18 mouse cellular contexts compared by ENCODE assay signal in the genomic region with DNA sequence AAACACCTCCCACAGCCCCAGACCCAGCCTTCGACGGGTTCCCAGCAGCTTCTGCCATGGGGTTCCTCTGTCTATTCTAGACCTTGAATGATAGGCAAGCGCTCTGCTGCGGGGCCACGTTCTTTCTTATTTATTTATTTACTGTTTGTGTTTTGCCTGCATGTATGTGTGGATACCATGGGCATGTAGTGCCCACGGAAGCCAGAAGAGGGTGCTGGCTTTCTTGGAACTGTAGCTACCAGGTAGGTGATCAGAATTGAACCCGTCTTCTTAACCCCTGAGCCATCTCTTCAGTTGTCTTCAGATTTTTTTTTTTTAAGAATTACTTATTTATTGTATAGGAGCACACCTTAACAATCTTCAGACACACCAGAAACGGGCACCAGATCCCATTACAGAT. TPM values are rescaled to one million over a fixed set of nuclear protein-coding genes. Genes with fewer than 3 reads are reported as not detected.
DNase-seq lines count a peak whose midpoint lies in the region; ATAC-seq and TF ChIP-seq lines count a peak whose summit lies in the region.
"Had no signal": no experiment of that assay in that cellular context is flagged by ENCODE, and none has a peak within 500 bp of the region (broad histone marks: within the 10 kb centered on the region; RNA-seq: fewer than 3 reads in every experiment).

No protein-coding gene starts in this region.

- H3K9ac ChIP-seq in hindbrain, postnatal 0 days (replicated peaks; ENCODE audit: low read length), result no peak overlapping the region
- no peak overlapping the region for H3K9ac ChIP-seq in hindbrain, embryonic 12.5 days
- no peak overlapping the region for H3K9ac ChIP-seq in lung, postnatal 0 days (replicated peaks; ENCODE audit: low read depth)
- H3K9ac ChIP-seq: embryonic facial prominence, embryonic 12.5 days; forebrain, embryonic 12.5 days; limb, embryonic 12.5 days; midbrain, embryonic 12.5 days; stomach, embryonic 15.5 days had no signal

- H3K27ac ChIP-seq in hindbrain, postnatal 0 days, result no peak overlapping the region
- no peak overlapping the region for H3K27ac ChIP-seq in hindbrain, embryonic 12.5 days
- H3K27ac ChIP-seq in lung, postnatal 0 days (ENCODE audit: low read length), result no peak overlapping the region
- H3K27ac ChIP-seq: embryonic facial prominence, embryonic 12.5 days; forebrain, embryonic 12.5 days; heart, embryonic 10.5 days; limb, embryonic 12.5 days; midbrain, embryonic 12.5 days; stomach, embryonic 15.5 days had no signal

- no peak for DNase-seq in hindbrain, postnatal 0 days (ENCODE audit: low spot score)
- no peak for DNase-seq in lung, postnatal 0 days (ENCODE audit: low spot score)
- no peak for DNase-seq in lung, adult 18-20 months
- peak; percentile 43 for DNase-seq in R1 (ENCODE audit: low read depth, low spot score)
- peak; percentile 20 for DNase-seq in naive thymus-derived CD4-positive, alpha-beta T cell, adult 2 months (ENCODE audit: low read depth)
- no peak for DNase-seq in layer of hippocampus, adult 8-10 months (ENCODE audit: low spot score in 2 of 2)
- DNase-seq in gastrocnemius, adult 18-20 months (ENCODE audit: low spot score), result no peak
- DNase-seq: adrenal gland, postnatal 10 days; cerebellum, adult 11 months; cerebellum, postnatal 36 days; kidney, postnatal 10 days had no signal

- TF ChIP-seq CTCF in hindbrain, postnatal 0 days (IDR thresholded peaks at IDR 0.05; ENCODE audit: low read depth), result 0 out of 2 replicates have a peak, but pooled peaks have one; percentile 20
- peak; percentile 46 for TF ChIP-seq CTCF in lung, postnatal 0 days (IDR thresholded peaks at IDR 0.05)

- WGBS in hindbrain, postnatal 0 days, result 84% methylated on average over 8 of the region's 8 CpGs
- 80% methylated on average over 8 of the region's 8 CpGs for WGBS in hindbrain, embryonic 12.5 days
- 86% methylated on average over 8 of the region's 8 CpGs for WGBS in lung, postnatal 0 days

- no peaks in the 10 kb centered on the region; the same call in 1 of the 2 replicates for H3K36me3 ChIP-seq in hindbrain, postnatal 0 days (ENCODE audit: insufficient read depth, low read length)
- H3K36me3 ChIP-seq in hindbrain, embryonic 12.5 days, result peaks cover 32% of the 10 kb centered on the region
- H3K36me3 ChIP-seq in lung, postnatal 0 days (ENCODE audit: insufficient read depth, low read length), result 0 out of 2 replicates have a peak, but pooled peaks cover 8% of the 10 kb centered on the region

- H3K4me1 ChIP-seq in hindbrain, postnatal 0 days (ENCODE audit: insufficient read depth, low read length), result no peaks in the 10 kb centered on the region
- H3K4me1 ChIP-seq in hindbrain, embryonic 12.5 days, result peaks cover 5% of the 10 kb centered on the region
- H3K4me1 ChIP-seq in lung, postnatal 0 days (ENCODE audit: insufficient read depth, low read depth, low read length), result peaks cover 5% of the 10 kb centered on the region; the same call in 1 of the 2 replicates

- no peak for TF ChIP-seq EP300 in lung, postnatal 0 days (IDR thresholded peaks at IDR 0.05)

- H3K4me2 ChIP-seq in hindbrain, postnatal 0 days (ENCODE audit: low read depth, low read length), result no peak overlapping the region
- no peak overlapping the region for H3K4me2 ChIP-seq in hindbrain, embryonic 12.5 days (replicated peaks)
- no peak overlapping the region for H3K4me2 ChIP-seq in lung, postnatal 0 days (replicated peaks; ENCODE audit: low read depth, low read length)
- H3K4me2 ChIP-seq: embryonic facial prominence, embryonic 12.5 days; forebrain, embryonic 12.5 days; limb, embryonic 12.5 days; midbrain, embryonic 12.5 days; stomach, embryonic 15.5 days had no signal

- no peak overlapping the region for H3K4me3 ChIP-seq in hindbrain, postnatal 0 days (ENCODE audit: low read length)
- no peak overlapping the region for H3K4me3 ChIP-seq in hindbrain, embryonic 12.5 days
- H3K4me3 ChIP-seq in lung, postnatal 0 days (ENCODE audit: low read depth, low read length), result no peak overlapping the region
- H3K4me3 ChIP-seq: embryonic facial prominence, embryonic 12.5 days; forebrain, embryonic 12.5 days; heart, embryonic 10.5 days; limb, embryonic 12.5 days; midbrain, embryonic 12.5 days; stomach, embryonic 15.5 days had no signal

- ATAC-seq in hindbrain, postnatal 0 days, result no peak
- ATAC-seq in hindbrain, embryonic 12.5 days (ENCODE audit: low FRiP score), result no peak
- no peak for ATAC-seq in lung, postnatal 0 days

- no peaks in the 10 kb centered on the region for H3K9me3 ChIP-seq in hindbrain, postnatal 0 days (ENCODE audit: low read length)
- no peaks in the 10 kb centered on the region for H3K9me3 ChIP-seq in hindbrain, embryonic 12.5 days (replicated peaks)
- no peaks in the 10 kb centered on the region for H3K9me3 ChIP-seq in lung, postnatal 0 days (ENCODE audit: low read length)
- H3K9me3 ChIP-seq: embryonic facial prominence, embryonic 12.5 days; forebrain, embryonic 12.5 days; heart, embryonic 10.5 days; limb, embryonic 12.5 days; midbrain, embryonic 12.5 days; stomach, embryonic 15.5 days had no signal

- no peaks in the 10 kb centered on the region for H3K27me3 ChIP-seq in hindbrain, postnatal 0 days (ENCODE audit: insufficient read depth, low read length)
- no peaks in the 10 kb centered on the region for H3K27me3 ChIP-seq in hindbrain, embryonic 12.5 days
- no peaks in the 10 kb centered on the region for H3K27me3 ChIP-seq in lung, postnatal 0 days (replicated peaks; ENCODE audit: insufficient read depth, low read length)
- H3K27me3 ChIP-seq: embryonic facial prominence, embryonic 12.5 days; forebrain, embryonic 12.5 days; limb, embryonic 12.5 days; midbrain, embryonic 12.5 days; stomach, embryonic 15.5 days had no signal

RNA-seq across cellular contexts. Expression of gene A4galt, which starts 46.7 kb away (rescaled TPM):
- total RNA-seq in hindbrain, postnatal 0 days (2014; rRNA removed), result 7.1 and 14.8 TPM in 2 replicates
- 6.7 and 7.1 TPM in 2 replicates for polyA plus RNA-seq in hindbrain, postnatal 0 days (2015; fragmentation: Nextera tagmentation; extraction: Ambion mirVana)
- 2.0 and 2.2 TPM in 2 replicates for polyA plus RNA-seq in hindbrain, embryonic 12.5 days (2016; fragmentation: Nextera tagmentation; extraction: Ambion mirVana)
- polyA plus RNA-seq in lung, postnatal 0 days (2015; fragmentation: Nextera tagmentation; extraction: Ambion mirVana), result 15.2 and 16.0 TPM in 2 replicates
- total RNA-seq in layer of hippocampus, adult 8-10 months (2022), result 1 to 10 TPM; 3.7 to 4.5 (median 4.3) TPM
- total RNA-seq in gastrocnemius, adult 18-20 months (2021), result 1 to 10 TPM; 3.0 to 3.3 TPM
- polyA plus RNA-seq: heart, embryonic 10.5 days had no signal

RNA-seq across cellular contexts. Expression of gene Arfgap3, which starts 51.7 kb away (rescaled TPM):
- 49.6 and 59.3 TPM in 2 replicates for total RNA-seq in hindbrain, postnatal 0 days (2014; rRNA removed)
- polyA plus RNA-seq in hindbrain, postnatal 0 days (2015; fragmentation: Nextera tagmentation; extraction: Ambion mirVana), result 31.0 and 33.4 TPM in 2 replicates
- polyA plus RNA-seq in hindbrain, embryonic 12.5 days (2016; fragmentation: Nextera tagmentation; extraction: Ambion mirVana), result 44.2 and 51.1 TPM in 2 replicates
- polyA plus RNA-seq in lung, postnatal 0 days (2015; fragmentation: Nextera tagmentation; extraction: Ambion mirVana), result 41.1 and 44.2 TPM in 2 replicates
- total RNA-seq in layer of hippocampus, adult 8-10 months (2022), result 10 to 100 TPM; 16.1 to 23.7 (median 20.0) TPM
- total RNA-seq in gastrocnemius, adult 18-20 months (2021), result 1 to 10 TPM; 5.4 to 6.0 TPM

Comparison
In these comparisons a context has a peak if more than half of its experiments do, and no peak if none do; other contexts are left out.
1. DNase-seq: peak in R1 (single experiment) and naive thymus-derived CD4-positive, alpha-beta T cell, adult 2 months (single experiment); none in hindbrain, postnatal 0 days (single experiment), lung, postnatal 0 days (single experiment), lung, adult 18-20 months (0 of 2), layer of hippocampus, adult 8-10 months (0 of 2) and gastrocnemius, adult 18-20 months (single experiment).